Mouse (Mus musculus): ENCODE measurements around the gene Dpm2. TPM values are rescaled to one million over a fixed set of nuclear protein-coding genes. Genes with fewer than 3 reads are reported as not detected.

Dpm2 gene
- 10 to 100 TPM; 67.1 to 95.0 TPM for polyA plus RNA-seq (2012; fragmentation: generic; extraction: Trizol)

GRCm38 (mm10) chr2:32570698-32571494 is at the start of gene Dpm2:
Gene Dpm2, plus strand, starts transcription at chr2:32570858.

GRCm38 (mm10) chr2:32534733-32535471 is 35.8 kb upstream of the Dpm2 start, which contains the start of gene Fam102a:
Gene Fam102a, plus strand, starts transcription at chr2:32535332.

DNA sequence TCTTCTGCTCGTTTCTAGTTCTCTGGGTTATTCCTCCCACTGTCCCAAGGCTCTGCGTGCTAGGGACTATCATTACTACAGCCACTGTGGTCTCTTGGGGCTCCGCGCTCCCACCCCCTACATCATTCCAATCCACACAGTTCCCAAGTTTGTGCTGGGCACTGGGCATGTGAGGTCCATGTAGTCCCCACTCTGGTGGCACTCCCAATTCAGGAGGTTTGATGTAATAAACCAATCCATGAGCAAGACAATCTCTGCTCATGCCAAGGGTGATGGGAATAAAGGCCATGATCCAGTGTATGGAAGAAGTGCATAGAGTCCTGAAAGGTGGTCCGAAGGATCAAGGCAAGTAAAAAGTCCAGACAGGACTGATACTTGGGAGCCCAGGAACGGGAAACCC is 3.8 kb downstream of the Dpm2 start, which contains the start of gene Pip5kl1:
Gene Pip5kl1, plus strand, starts transcription at position 301 of the 400 bp plus-strand sequence.

DNA sequence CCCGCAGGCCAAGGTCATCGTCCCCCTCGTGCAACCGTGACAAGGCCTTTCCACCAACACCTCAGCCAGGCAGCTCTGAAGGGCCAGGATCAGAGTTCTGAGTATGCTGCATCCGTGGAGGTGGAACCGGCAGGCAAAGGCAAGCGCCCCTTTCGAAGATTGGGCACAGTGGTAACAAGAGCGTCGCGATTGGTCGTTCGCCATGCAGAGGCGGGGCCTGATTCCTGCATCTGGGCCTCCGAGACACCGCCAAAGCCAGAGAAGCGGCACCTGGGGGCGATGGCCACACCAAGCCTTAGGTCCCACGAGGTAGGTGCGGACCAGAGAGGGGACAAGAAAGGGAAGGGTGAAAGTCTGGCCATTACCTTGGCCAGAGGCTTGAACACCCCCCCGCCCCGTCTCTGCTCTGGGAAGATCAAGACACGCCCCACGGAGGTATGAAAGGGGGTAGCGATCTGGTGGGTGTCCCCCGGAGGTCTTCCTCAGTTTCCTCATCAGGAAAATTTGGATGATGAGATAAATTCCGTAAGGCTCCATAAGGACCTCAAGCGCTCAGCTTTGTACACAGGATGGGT is 5.0 kb downstream of the Dpm2 start, which contains the start of gene 9430097D07Rik:
Gene 9430097D07Rik, minus strand, starts transcription at position 99 of the 575 bp plus-strand sequence.

DNA sequence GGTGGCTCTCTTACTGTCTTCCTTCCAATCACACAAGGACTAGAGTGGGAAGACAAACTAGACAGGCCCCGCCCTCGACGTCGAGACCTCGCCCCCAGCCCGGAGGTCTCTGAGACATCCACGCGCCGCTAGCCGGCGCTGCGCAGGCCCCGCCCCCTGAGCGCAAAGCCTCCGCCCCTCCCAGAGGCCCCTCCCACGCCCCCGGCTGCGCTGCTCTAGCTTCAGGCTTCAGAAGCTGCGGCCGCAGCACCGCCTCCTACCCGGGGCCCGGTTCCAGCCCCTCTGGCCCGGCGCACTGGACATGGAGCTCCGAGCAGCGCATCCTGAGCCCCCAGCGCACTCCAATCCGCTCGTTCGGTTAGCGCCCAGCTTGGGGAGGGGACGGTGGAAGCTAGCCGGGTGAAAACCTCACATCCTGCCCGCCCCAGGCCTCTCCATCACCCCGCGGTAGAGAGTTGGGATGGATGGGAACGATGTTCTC is 16.3 kb downstream of the Dpm2 start, which contains the start of gene St6galnac4:
Gene St6galnac4, plus strand, starts transcription at position 225 of the 481 bp plus-strand sequence.

GRCm38 (mm10) chr2:32599409-32599808 is 28.8 kb downstream of the Dpm2 start, which contains the start of gene St6galnac6:
Gene St6galnac6, plus strand, starts transcription at chr2:32599709.

DNA sequence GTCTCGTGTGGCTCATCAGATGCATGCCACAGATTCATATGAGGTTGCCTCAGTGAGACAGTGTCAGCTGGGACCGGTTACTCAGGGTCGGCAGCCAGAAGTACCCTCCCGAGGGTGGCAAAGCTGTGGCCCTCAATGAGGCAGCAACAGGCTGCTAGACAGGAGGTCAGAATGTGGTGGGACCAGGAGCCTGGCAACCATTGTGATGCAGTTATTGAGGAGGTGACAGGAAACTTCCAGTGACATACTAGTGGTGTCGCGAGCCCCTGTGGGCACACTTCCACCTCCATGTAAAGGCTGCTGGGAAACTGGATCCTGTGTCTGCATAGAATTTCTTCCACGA is 50.8 kb downstream of the Dpm2 start, which contains the start of gene Ak1:
Gene Ak1, plus strand, starts transcription at position 242 of the 343 bp plus-strand sequence.

Other genes with a start within 250 kb of the Dpm2 start
- 10 to 100 TPM; 26.7 to 61.5 TPM for gene Ciz1, start 218.5 kb upstream of the Dpm2 start, polyA plus RNA-seq (2012; fragmentation: generic; extraction: Trizol)
- gene Dnm1, start 217.5 kb upstream of the Dpm2 start, polyA plus RNA-seq (2012; fragmentation: generic; extraction: Trizol) = 100 to 1,000 TPM; 103 to 164 TPM
- gene 1110008P14Rik, start 188.9 kb upstream of the Dpm2 start, polyA plus RNA-seq (2012; fragmentation: generic; extraction: Trizol) = 100 to 1,000 TPM in 1 of 2 experiments, 10 to 100 TPM in 1; 91.3 to 245 TPM
- gene Lcn2, start 182.6 kb upstream of the Dpm2 start, polyA plus RNA-seq (2012; fragmentation: generic; extraction: Trizol) = under 1 TPM in 1 of 2 experiments, not detected in 1; 0.08 TPM
- gene Ptges2, start 175.0 kb upstream of the Dpm2 start, polyA plus RNA-seq (2012; fragmentation: generic; extraction: Trizol) = 10 to 100 TPM; 16.4 to 39.5 TPM
- gene Naif1, start 120.4 kb upstream of the Dpm2 start, polyA plus RNA-seq (2012; fragmentation: generic; extraction: Trizol) = 1 to 10 TPM; 1.1 to 4.0 TPM
- 1 to 10 TPM; 3.3 to 3.4 TPM for gene Slc25a25, start 119.4 kb upstream of the Dpm2 start, polyA plus RNA-seq (2012; fragmentation: generic; extraction: Trizol)
- gene Fam102a, start 35.5 kb upstream of the Dpm2 start, polyA plus RNA-seq (2012; fragmentation: generic; extraction: Trizol) = 10 to 100 TPM in 1 of 2 experiments, 1 to 10 TPM in 1; 1.3 to 21.5 TPM
- gene Pip5kl1, start 3.9 kb downstream of the Dpm2 start, polyA plus RNA-seq (2012; fragmentation: generic; extraction: Trizol) = under 1 TPM in 1 of 2 experiments, not detected in 1; 0.11 TPM
- under 1 TPM; 0.04 to 0.06 TPM for gene 9430097D07Rik, start 4.8 kb downstream of the Dpm2 start, polyA plus RNA-seq (2012; fragmentation: generic; extraction: Trizol)
- gene St6galnac4, start 16.2 kb downstream of the Dpm2 start, polyA plus RNA-seq (2012; fragmentation: generic; extraction: Trizol) = 10 to 100 TPM; 23.5 to 26.1 TPM
- 10 to 100 TPM; 34.3 to 60.3 TPM for gene St6galnac6, start 28.9 kb downstream of the Dpm2 start, polyA plus RNA-seq (2012; fragmentation: generic; extraction: Trizol)
- gene Ak1, start 50.9 kb downstream of the Dpm2 start, polyA plus RNA-seq (2012; fragmentation: generic; extraction: Trizol) = 100 to 1,000 TPM in 1 of 2 experiments, 10 to 100 TPM in 1; 96.3 to 173 TPM
- gene Eng, start 75.7 kb downstream of the Dpm2 start, polyA plus RNA-seq (2012; fragmentation: generic; extraction: Trizol) = 1 to 10 TPM; 2.5 to 6.9 TPM
- 10 to 100 TPM; 19.7 to 19.9 TPM for gene Fpgs, start 133.3 kb downstream of the Dpm2 start, polyA plus RNA-seq (2012; fragmentation: generic; extraction: Trizol)
- 10 to 100 TPM; 48.2 to 76.9 TPM for gene Cdk9, start 142.2 kb downstream of the Dpm2 start, polyA plus RNA-seq (2012; fragmentation: generic; extraction: Trizol)
- 10 to 100 TPM in 1 of 2 experiments, under 1 TPM in 1; 0.83 to 15.9 TPM for gene Sh2d3c, start 150.2 kb downstream of the Dpm2 start, polyA plus RNA-seq (2012; fragmentation: generic; extraction: Trizol)
- gene 6330409D20Rik, start 170.2 kb downstream of the Dpm2 start, polyA plus RNA-seq (2012; fragmentation: generic; extraction: Trizol) = under 1 TPM in 1 of 2 experiments, not detected in 1; 0.31 TPM
- 10 to 100 TPM; 20.9 to 46.0 TPM for gene Tor2a, start 186.4 kb downstream of the Dpm2 start, polyA plus RNA-seq (2012; fragmentation: generic; extraction: Trizol)
- under 1 TPM; 0.04 to 0.38 TPM for gene Ttc16, start 204.8 kb downstream of the Dpm2 start, polyA plus RNA-seq (2012; fragmentation: generic; extraction: Trizol)
- gene Ptrh1, start 204.9 kb downstream of the Dpm2 start, polyA plus RNA-seq (2012; fragmentation: generic; extraction: Trizol) = 100 to 1,000 TPM in 1 of 2 experiments, 10 to 100 TPM in 1; 25.5 to 106 TPM
- under 1 TPM; 0.42 to 0.48 TPM for gene Cfap157, start 213.6 kb downstream of the Dpm2 start, polyA plus RNA-seq (2012; fragmentation: generic; extraction: Trizol)